8 mouse cellular contexts compared by ENCODE assay signal in the genomic region with DNA sequence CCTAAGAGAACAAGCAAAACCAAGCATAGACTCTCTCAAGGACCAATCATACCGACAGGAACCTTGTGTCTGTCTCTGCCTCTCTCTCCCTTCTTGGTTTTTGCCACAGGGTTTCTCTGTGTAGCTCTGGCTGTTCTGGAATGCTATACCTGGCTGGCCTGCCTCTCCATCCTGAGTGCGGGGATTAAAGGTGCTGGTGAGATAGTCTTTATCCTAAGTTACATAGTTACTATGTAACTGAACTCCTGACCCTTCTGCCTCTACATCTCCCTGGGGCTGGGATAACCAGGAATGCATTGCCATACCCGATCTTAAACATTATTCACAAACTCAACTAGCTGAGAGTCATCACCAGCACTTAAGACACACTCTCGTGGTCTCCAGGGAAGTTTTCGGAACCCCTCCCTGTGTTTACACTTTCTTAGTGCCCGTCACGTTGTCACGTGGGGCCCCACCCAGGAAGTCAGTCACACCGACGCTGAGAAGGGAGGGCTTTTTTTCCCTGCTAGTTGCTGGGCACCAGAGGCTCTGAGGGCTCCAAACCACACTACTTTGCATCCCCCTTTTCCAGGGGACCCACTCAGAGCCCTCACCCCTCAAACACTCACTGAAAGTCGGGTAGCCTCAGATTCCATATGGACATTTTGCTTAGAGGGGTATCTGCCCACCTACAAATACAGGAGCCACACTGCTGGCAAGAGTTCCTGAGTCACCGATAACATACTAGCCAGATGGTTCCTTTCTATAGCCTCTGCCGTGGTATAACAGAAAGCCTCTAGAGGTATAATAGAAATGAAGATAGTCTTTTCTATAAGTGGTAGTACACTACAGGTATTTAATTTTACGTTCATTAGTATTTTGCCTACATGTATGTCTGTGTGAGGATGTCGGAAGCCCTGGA. TPM values are rescaled to one million over a fixed set of nuclear protein-coding genes. Genes with fewer than 3 reads are reported as not detected.
DNase-seq lines count a peak whose midpoint lies in the region; ATAC-seq and TF ChIP-seq lines count a peak whose summit lies in the region.

No protein-coding gene starts in this region.

- TF ChIP-seq CTCF in thymus, adult 2 months (IDR thresholded peaks at IDR 0.05; ENCODE audit: borderline replicate concordance, control insufficient read depth, extremely low read depth, insufficient read depth, low read length, poor library complexity): no peak
- TF ChIP-seq CTCF in intestine, postnatal 0 days (IDR thresholded peaks at IDR 0.05; ENCODE audit: low read depth): no peak

- peak overlapping the region; percentile 83 for H3K27ac ChIP-seq in thymus, adult 2 months (ENCODE audit: control insufficient read depth, insufficient read depth, low read length)
- peak overlapping the region; percentile 43 for H3K27ac ChIP-seq in intestine, postnatal 0 days (ENCODE audit: low read depth, low read length)

- 0 out of 2 replicates have a peak, but pooled peaks have one; percentile 31 for TF ChIP-seq POLR2A in thymus, adult 2 months (IDR thresholded peaks at IDR 0.05; ENCODE audit: control insufficient read depth, extremely low read depth, insufficient read depth, low read length, poor library complexity)

- ATAC-seq in intestine, postnatal 0 days: peak; percentile 58
- peak; percentile 36 for ATAC-seq in megakaryocyte progenitor cell, adult 5-6 weeks (replicated peaks; ENCODE audit: poor library complexity)

- no peaks in the 10 kb centered on the region for H3K9me3 ChIP-seq in intestine, postnatal 0 days (ENCODE audit: control insufficient read depth)

- peaks cover 30% of the 10 kb centered on the region for H3K4me1 ChIP-seq in thymus, adult 2 months (replicated peaks; ENCODE audit: control insufficient read depth, insufficient read depth, low read length)
- H3K4me1 ChIP-seq in intestine, postnatal 0 days (replicated peaks; ENCODE audit: control insufficient read depth, insufficient read depth, low read length): no peaks in the 10 kb centered on the region

- H3K27me3 ChIP-seq in thymus, adult 2 months (ENCODE audit: control insufficient read depth, insufficient read depth, low read length): no peaks in the 10 kb centered on the region
- H3K27me3 ChIP-seq in intestine, postnatal 0 days (replicated peaks; ENCODE audit: control insufficient read depth, insufficient read depth, low read length): no peaks in the 10 kb centered on the region

- peak; percentile 38 for DNase-seq in thymus, adult 2 months
- DNase-seq in thymus, postnatal 10 days (ENCODE audit: low spot score in 2 of 2): no peak
- DNase-seq in right cerebral cortex, postnatal 10 days (ENCODE audit: low spot score in 2 of 2): no peak
- no peak for DNase-seq in adrenal gland, adult 2 months
- no peak for DNase-seq in layer of hippocampus, postnatal 25 days (ENCODE audit: extremely low spot score in 1 of 2, low spot score in 1 of 2)
- no peak for DNase-seq in right cerebral cortex, postnatal 36 days (ENCODE audit: low spot score in 2 of 2)

- no peaks in the 10 kb centered on the region for H3K36me3 ChIP-seq in thymus, adult 2 months (ENCODE audit: control insufficient read depth, insufficient read depth, low read length)
- peaks cover 17% of the 10 kb centered on the region for H3K36me3 ChIP-seq in intestine, postnatal 0 days (ENCODE audit: control insufficient read depth, insufficient read depth)

- H3K9ac ChIP-seq in intestine, postnatal 0 days (ENCODE audit: low read depth, low read length): no peak overlapping the region

- H3K4me2 ChIP-seq in intestine, postnatal 0 days (replicated peaks; ENCODE audit: low read depth): peak overlapping the region; percentile 55

- WGBS in thymus, adult 2 months: 41% methylated on average over 15 of the region's 15 CpGs
- WGBS in intestine, postnatal 0 days: 34% methylated on average over 15 of the region's 15 CpGs

- no peak overlapping the region for H3K4me3 ChIP-seq in thymus, adult 2 months (ENCODE audit: control insufficient read depth, insufficient read depth, low read length)
- H3K4me3 ChIP-seq in intestine, postnatal 0 days (ENCODE audit: low read depth, low read length): peak overlapping the region; percentile 18

RNA-seq across cellular contexts. Expression of a gene that starts 13.9 kb away (rescaled TPM):
- polyA plus RNA-seq in thymus, adult 2 months (2012; rRNA removed): 4.6 and 5.0 TPM in 2 replicates
- 15.5 and 17.9 TPM in 2 replicates for polyA plus RNA-seq in intestine, postnatal 0 days (2015; fragmentation: Nextera tagmentation; extraction: Ambion mirVana)
- 2.8 and 6.4 TPM in 2 replicates for total RNA-seq in megakaryocyte progenitor cell, adult 5-6 weeks (2015)
- 5.4 and 9.0 TPM in 2 replicates for total RNA-seq in megakaryocyte progenitor cell, adult 5-6 weeks (2017)
- total RNA-seq in adrenal gland, adult 2 months (2021): 10 to 100 TPM; 19.0 to 25.7 TPM
- 1.4 and 1.8 TPM in 2 replicates for polyA plus RNA-seq in adrenal gland, adult 2 months (2012; rRNA removed)
- 10 to 100 TPM; 20.6 to 25.9 TPM for total RNA-seq in layer of hippocampus, postnatal 25 days (2021)

RNA-seq across cellular contexts. Expression of a gene that starts 18.7 kb away (rescaled TPM):
- polyA plus RNA-seq in thymus, adult 2 months (2012; rRNA removed): 38.5 and 38.6 TPM in 2 replicates
- 48.2 and 49.7 TPM in 2 replicates for polyA plus RNA-seq in intestine, postnatal 0 days (2015; fragmentation: Nextera tagmentation; extraction: Ambion mirVana)
- total RNA-seq in megakaryocyte progenitor cell, adult 5-6 weeks (2015): 49.0 and 63.6 TPM in 2 replicates
- total RNA-seq in megakaryocyte progenitor cell, adult 5-6 weeks (2017): 45.2 and 50.1 TPM in 2 replicates
- total RNA-seq in adrenal gland, adult 2 months (2021): 10 to 100 TPM; 16.6 to 31.2 TPM
- 38.5 and 44.1 TPM in 2 replicates for polyA plus RNA-seq in adrenal gland, adult 2 months (2012; rRNA removed)
- 10 to 100 TPM; 18.7 to 22.7 TPM for total RNA-seq in layer of hippocampus, postnatal 25 days (2021)

RNA-seq across cellular contexts. Expression of a gene that starts 34.3 kb away (rescaled TPM):
- 3.6 and 9.5 TPM in 2 replicates for polyA plus RNA-seq in thymus, adult 2 months (2012; rRNA removed)
- polyA plus RNA-seq in intestine, postnatal 0 days (2015; fragmentation: Nextera tagmentation; extraction: Ambion mirVana): 6.6 and 7.5 TPM in 2 replicates
- 0.54 TPM in 1 of 2 replicates, not detected in the other for total RNA-seq in megakaryocyte progenitor cell, adult 5-6 weeks (2015)
- total RNA-seq in megakaryocyte progenitor cell, adult 5-6 weeks (2017): 0.21 and 0.61 TPM in 2 replicates
- 10 to 100 TPM; 14.0 to 25.8 TPM for total RNA-seq in adrenal gland, adult 2 months (2021)
- 10.2 and 12.3 TPM in 2 replicates for polyA plus RNA-seq in adrenal gland, adult 2 months (2012; rRNA removed)
- total RNA-seq in layer of hippocampus, postnatal 25 days (2021): 10 to 100 TPM; 57.4 to 62.4 TPM

RNA-seq across cellular contexts. Expression of a gene that starts 43.6 kb away (rescaled TPM):
- 134 and 198 TPM in 2 replicates for polyA plus RNA-seq in thymus, adult 2 months (2012; rRNA removed)
- polyA plus RNA-seq in intestine, postnatal 0 days (2015; fragmentation: Nextera tagmentation; extraction: Ambion mirVana): 398 and 414 TPM in 2 replicates
- 851 and 960 TPM in 2 replicates for total RNA-seq in megakaryocyte progenitor cell, adult 5-6 weeks (2015)
- 795 and 1,001 TPM in 2 replicates for total RNA-seq in megakaryocyte progenitor cell, adult 5-6 weeks (2017)
- total RNA-seq in adrenal gland, adult 2 months (2021): 100 to 1,000 TPM; 236 to 301 TPM
- polyA plus RNA-seq in adrenal gland, adult 2 months (2012; rRNA removed): 138 and 163 TPM in 2 replicates
- 100 to 1,000 TPM in 1 of 2 experiments, 10 to 100 TPM in 1; 90.0 to 104 TPM for total RNA-seq in layer of hippocampus, postnatal 25 days (2021)

RNA-seq across cellular contexts. Expression of a gene that starts 55.8 kb away (rescaled TPM):
- 33.2 and 38.5 TPM in 2 replicates for polyA plus RNA-seq in thymus, adult 2 months (2012; rRNA removed)
- 6.3 and 10.0 TPM in 2 replicates for polyA plus RNA-seq in intestine, postnatal 0 days (2015; fragmentation: Nextera tagmentation; extraction: Ambion mirVana)
- 13.7 and 15.3 TPM in 2 replicates for total RNA-seq in megakaryocyte progenitor cell, adult 5-6 weeks (2015)
- 15.2 and 15.7 TPM in 2 replicates for total RNA-seq in megakaryocyte progenitor cell, adult 5-6 weeks (2017)
- 10 to 100 TPM; 12.4 to 13.4 TPM for total RNA-seq in adrenal gland, adult 2 months (2021)
- 12.7 and 15.5 TPM in 2 replicates for polyA plus RNA-seq in adrenal gland, adult 2 months (2012; rRNA removed)
- 10 to 100 TPM; 23.7 to 31.3 TPM for total RNA-seq in layer of hippocampus, postnatal 25 days (2021)

Comparison
In these comparisons a context has a peak if more than half of its experiments do, and no peak if none do; other contexts are left out.
1. RNA of a gene that starts 34.3 kb away (total RNA-seq): 57.4 to 62.4 TPM in layer of hippocampus, postnatal 25 days and 14.0 to 25.8 TPM in adrenal gland, adult 2 months; 0.21 to 0.61 TPM in megakaryocyte progenitor cell, adult 5-6 weeks; every median in the first group is over 4 times any median in the second.